13 mouse cellular contexts compared by ENCODE assay signal in genomic region chr6:54082576-54082975, GRCm38 (mm10). TPM values are rescaled to one million over a fixed set of nuclear protein-coding genes. Genes with fewer than 3 reads are reported as not detected.
DNase-seq lines count a peak whose midpoint lies in the region; ATAC-seq and TF ChIP-seq lines count a peak whose summit lies in the region.
"Had no signal": no experiment of that assay in that cellular context is flagged by ENCODE, and none has a peak within 500 bp of the region (broad histone marks: within the 10 kb centered on the region; RNA-seq: fewer than 3 reads in every experiment).

No protein-coding gene starts in this region.

- peak; percentile 76 for DNase-seq in heart, adult 8-10 months (ENCODE audit: low spot score)
- no peak for DNase-seq in heart, postnatal 4 days
- DNase-seq in lung, postnatal 0 days (ENCODE audit: low spot score): peak; percentile 56
- no peak for DNase-seq in lung, postnatal 10 days
- DNase-seq in limb, embryonic 10.5 days (ENCODE audit: low spot score): no peak
- no peak for DNase-seq in midbrain, embryonic 14.5 days
- DNase-seq: adrenal gland, adult 8-10 months; right cerebral cortex, postnatal 14 days had no signal

- TF ChIP-seq EP300 in lung, postnatal 0 days (IDR thresholded peaks at IDR 0.05): peak; percentile 36; the same call in 1 of the 2 replicates

- H3K27me3 ChIP-seq in lung, postnatal 0 days (replicated peaks; ENCODE audit: insufficient read depth, low read length): no peaks in the 10 kb centered on the region
- no peaks in the 10 kb centered on the region for H3K27me3 ChIP-seq in limb, embryonic 10.5 days (ENCODE audit: low read depth, poor library complexity, severe bottlenecking)
- no peaks in the 10 kb centered on the region for H3K27me3 ChIP-seq in midbrain, embryonic 14.5 days (ENCODE audit: control insufficient read depth, insufficient read depth, low read length)
- H3K27me3 ChIP-seq: limb, embryonic 15.5 days had no signal

- no peaks in the 10 kb centered on the region for H3K4me1 ChIP-seq in lung, postnatal 0 days (ENCODE audit: insufficient read depth, low read depth, low read length)
- H3K4me1 ChIP-seq in olfactory bulb, adult 2 months (ENCODE audit: control insufficient read depth, insufficient read depth, low read length): peaks cover 24% of the 10 kb centered on the region
- peaks cover 13% of the 10 kb centered on the region; the same call in 1 of the 2 replicates for H3K4me1 ChIP-seq in limb, embryonic 10.5 days
- H3K4me1 ChIP-seq in midbrain, embryonic 14.5 days (ENCODE audit: control insufficient read depth, insufficient read depth, low read length): no peaks in the 10 kb centered on the region
- H3K4me1 ChIP-seq: limb, embryonic 15.5 days had no signal

- no peaks in the 10 kb centered on the region for H3K9me3 ChIP-seq in lung, postnatal 0 days (ENCODE audit: low read length)
- no peaks in the 10 kb centered on the region for H3K9me3 ChIP-seq in limb, embryonic 10.5 days (replicated peaks)
- H3K9me3 ChIP-seq in midbrain, embryonic 14.5 days (ENCODE audit: control insufficient read depth, low read length): no peaks in the 10 kb centered on the region
- H3K9me3 ChIP-seq: limb, embryonic 15.5 days had no signal

- no peak for TF ChIP-seq POLR2A in olfactory bulb, adult 2 months (IDR thresholded peaks at IDR 0.05; ENCODE audit: insufficient read depth, low read depth, low read length)

- no peak overlapping the region for H3K27ac ChIP-seq in lung, postnatal 0 days (ENCODE audit: low read length)
- peak overlapping the region; percentile 3; the same call in 1 of the 2 replicates for H3K27ac ChIP-seq in olfactory bulb, adult 2 months (ENCODE audit: insufficient read depth, low read depth, low read length)
- no peak overlapping the region for H3K27ac ChIP-seq in limb, embryonic 10.5 days
- no peak overlapping the region for H3K27ac ChIP-seq in midbrain, embryonic 14.5 days (replicated peaks; ENCODE audit: low read depth, low read length)
- H3K27ac ChIP-seq: limb, embryonic 15.5 days had no signal

- no peak overlapping the region for H3K4me2 ChIP-seq in lung, postnatal 0 days (replicated peaks; ENCODE audit: low read depth, low read length)
- H3K4me2 ChIP-seq in midbrain, embryonic 14.5 days (ENCODE audit: low read length): no peak overlapping the region
- H3K4me2 ChIP-seq: limb, embryonic 15.5 days had no signal

- 63% methylated on average over 2 of the region's 2 CpGs for WGBS in lung, postnatal 0 days
- WGBS in olfactory bulb, adult 2 months: 30% methylated on average over 2 of the region's 2 CpGs
- WGBS in limb, embryonic 10.5 days: 94% methylated on average over 2 of the region's 2 CpGs
- 91% methylated on average over 2 of the region's 2 CpGs for WGBS in midbrain, embryonic 14.5 days

- no peaks in the 10 kb centered on the region for H3K36me3 ChIP-seq in lung, postnatal 0 days (ENCODE audit: insufficient read depth, low read length)
- H3K36me3 ChIP-seq in limb, embryonic 10.5 days: no peaks in the 10 kb centered on the region
- H3K36me3 ChIP-seq in midbrain, embryonic 14.5 days (ENCODE audit: control insufficient read depth, insufficient read depth, low read length): no peaks in the 10 kb centered on the region
- H3K36me3 ChIP-seq: limb, embryonic 15.5 days had no signal

- TF ChIP-seq CTCF in lung, postnatal 0 days (IDR thresholded peaks at IDR 0.05): no peak
- TF ChIP-seq CTCF in olfactory bulb, adult 2 months (IDR thresholded peaks at IDR 0.05; ENCODE audit: insufficient read depth, low read depth, low read length): no peak

- no peak for ATAC-seq in lung, postnatal 0 days
- ATAC-seq in hematopoietic stem cell, adult 5-6 weeks (replicated peaks in 1 of 2; ENCODE audit: insufficient read depth in 1 of 2, low FRiP score in 2 of 2, low TSS enrichment in 1 of 2, low read depth in 1 of 2, poor library complexity in 2 of 2, severe bottlenecking in 2 of 2): peak; percentile 77 to 81
- ATAC-seq in midbrain, embryonic 14.5 days (ENCODE audit: low FRiP score, low TSS enrichment): no peak
- ATAC-seq: hindbrain, embryonic 16.5 days had no signal

- no peak overlapping the region for H3K4me3 ChIP-seq in lung, postnatal 0 days (ENCODE audit: low read depth, low read length)
- H3K4me3 ChIP-seq in olfactory bulb, adult 2 months (ENCODE audit: insufficient read depth, low read depth, low read length): no peak overlapping the region
- no peak overlapping the region for H3K4me3 ChIP-seq in limb, embryonic 10.5 days
- no peak overlapping the region for H3K4me3 ChIP-seq in midbrain, embryonic 14.5 days (replicated peaks; ENCODE audit: low read depth, low read length)
- H3K4me3 ChIP-seq: limb, embryonic 15.5 days; myocyte had no signal

- H3K9ac ChIP-seq in lung, postnatal 0 days (replicated peaks; ENCODE audit: low read depth): no peak overlapping the region
- no peak overlapping the region for H3K9ac ChIP-seq in midbrain, embryonic 14.5 days (replicated peaks; ENCODE audit: low read length)
- H3K9ac ChIP-seq: limb, embryonic 15.5 days had no signal

RNA-seq across cellular contexts. Expression of gene Chn2, which starts 43.2 kb away (rescaled TPM):
- 1 to 10 TPM; 2.7 to 5.1 (median 2.9) TPM for total RNA-seq in heart, adult 8-10 months (2022)
- total RNA-seq in heart, postnatal 4 days (2021): 1 to 10 TPM; 5.4 to 6.2 TPM
- 6.8 and 7.0 TPM in 2 replicates for polyA plus RNA-seq in lung, postnatal 0 days (2015; fragmentation: Nextera tagmentation; extraction: Ambion mirVana)
- 15.8 and 25.8 TPM in 2 replicates for total RNA-seq in hematopoietic stem cell, adult 5-6 weeks (2017)
- polyA plus RNA-seq in olfactory bulb, adult 2 months (2012; ENCODE audit: insufficient read depth, insufficient read length, low replicate concordance, missing spikeins): not detected in 2 replicates
- 6.8 and 7.1 TPM in 2 replicates for polyA plus RNA-seq in limb, embryonic 10.5 days (2016; fragmentation: Nextera tagmentation; extraction: Ambion mirVana)
- polyA plus RNA-seq in midbrain, embryonic 14.5 days (2014; fragmentation: Nextera tagmentation; extraction: Ambion mirVana): 32.4 and 40.6 TPM in 2 replicates

Comparison
In these comparisons a context has a peak if more than half of its experiments do, and no peak if none do; other contexts are left out.
1. DNase-seq: peak in heart, adult 8-10 months (single experiment) and lung, postnatal 0 days (single experiment); none in heart, postnatal 4 days (single experiment), lung, postnatal 10 days (single experiment), limb, embryonic 10.5 days (single experiment) and midbrain, embryonic 14.5 days (single experiment).
2. ATAC-seq: peak in hematopoietic stem cell, adult 5-6 weeks (2 of 2); none in lung, postnatal 0 days (single experiment) and midbrain, embryonic 14.5 days (single experiment).